Mouse (Mus musculus) erythroblast, embryonic 14.5 days (primary cell): ENCODE results near the gene Ergic1.

Experiments used
- GATA1 ChIP-seq: IDR thresholded peaks from 2 replicates; pipeline ENCODE4 v1.6.1; 2012; ENCODE audit warnings: low read length, inconsistent platforms, mixed read lengths
- TAL1 ChIP-seq: IDR thresholded peaks from 3 replicates; pipeline ENCODE4 v1.6.1; 2012; ENCODE audit warnings: low read length, inconsistent platforms, mixed read lengths

DNA sequence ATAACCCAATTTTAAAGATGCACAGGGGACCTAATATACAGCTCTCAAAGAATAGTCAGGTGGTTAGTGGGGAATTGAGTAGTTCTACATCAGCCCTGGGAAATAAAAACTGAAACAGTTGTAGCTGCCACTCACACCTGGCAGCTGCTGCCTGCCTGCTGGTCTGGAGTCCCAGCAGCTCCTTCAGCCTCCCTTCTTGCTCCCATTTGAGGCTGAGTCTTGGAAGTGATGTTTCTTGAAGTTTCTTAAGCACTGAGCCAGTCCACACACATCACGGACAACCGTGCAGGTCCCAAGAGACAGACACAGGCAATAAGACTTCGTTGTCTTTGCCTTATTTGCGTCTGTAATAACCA lies 6.5 kb downstream of the Ergic1 start:
- TF ChIP-seq GATA1 (no peak), TAL1 (no peak)
